Mouse (Mus musculus) lung, postnatal 0 days (tissue): ENCODE results near the gene Gm128. TPM values are rescaled to one million over a fixed set of nuclear protein-coding genes. Genes with fewer than 3 reads are reported as not detected.

Experiments
- ATAC-seq: fragments of 200-750 bp; cut with Nextera tagmentation; 2 replicates; pipeline ENCODE4 v1.8.0; 2017; ENCODE audit warnings: moderate library complexity
- DNase-seq: peaks from one replicate; pipeline ENCODE4 v3.0.0-alpha.2; 2016; ENCODE audit warnings: low spot score
- H3K27ac ChIP-seq: fragments of 300-500 bp; sonication (generic); 2 replicates; pipeline ENCODE4 v1.5.1; 2014; ENCODE audit warnings: antibody characterized with exemption, mild to moderate bottlenecking, low read length, mixed read lengths
- H3K27me3 ChIP-seq: fragments of 300-500 bp; sonication (generic); replicated peaks from 2 replicates; pipeline ENCODE4 v1.6.1; 2014; ENCODE audit warnings: low read length, mixed read lengths; ENCODE audit not compliant: insufficient read depth
- H3K36me3 ChIP-seq: fragments of 300-500 bp; sonication (generic); 2 replicates; pipeline ENCODE4 v1.6.1; 2014; ENCODE audit warnings: low read length, mixed read lengths; ENCODE audit not compliant: insufficient read depth
- H3K4me1 ChIP-seq: fragments of 300-500 bp; sonication (generic); 2 replicates; pipeline ENCODE4 v1.6.1; 2014; ENCODE audit warnings: antibody characterized with exemption, low read depth, low read length, mixed read lengths; ENCODE audit not compliant: insufficient read depth
- H3K4me2 ChIP-seq: fragments of 300-500 bp; sonication (generic); replicated peaks from 2 replicates; pipeline ENCODE4 v1.6.1; 2014; ENCODE audit warnings: low read depth, mild to moderate bottlenecking, low read length, moderate library complexity, mixed read lengths
- H3K4me3 ChIP-seq: fragments of 300-500 bp; sonication (generic); 2 replicates; pipeline ENCODE4 v1.5.1; 2014; ENCODE audit warnings: low read depth, low read length
- H3K9ac ChIP-seq: fragments of 300-500 bp; sonication (generic); replicated peaks from 2 replicates; pipeline ENCODE4 v1.6.1; 2014; ENCODE audit warnings: low read depth, mild to moderate bottlenecking
- H3K9me3 ChIP-seq: fragments of 300-500 bp; sonication (generic); 2 replicates; pipeline ENCODE4 v1.6.1; 2016; ENCODE audit warnings: low read length, mixed read lengths
- CTCF ChIP-seq: IDR thresholded peaks from 2 replicates; pipeline ENCODE4 v1.5.1; 2016; ENCODE audit warnings: antibody characterized with exemption, mild to moderate bottlenecking
- EP300 ChIP-seq: IDR thresholded peaks from 2 replicates; pipeline ENCODE4 v1.6.1; 2016; ENCODE audit warnings: antibody characterized with exemption, mild to moderate bottlenecking, control low read depth
- WGBS: fragments of 180-500 bp; shearing (Covaris S2); extraction: QIAGEN DNeasy Blood & Tissue Kit; methylation state at CpG from one replicate; pipeline ENCODE4 v1.1.7; 2014; 5-methylcytosine and 5-hydroxymethylcytosine counted together
- polyA plus RNA-seq: library from polyadenylated mRNA; unstranded; fragments of >200 nt; fragmentation: Nextera tagmentation; extraction: Ambion mirVana; gene quantifications from 2 replicates; pipeline ENCODE4 v1.2.1, GENCODE M21; 2015

Gm128 gene
- polyA plus RNA-seq, result 1.5 and 1.6 TPM in 2 replicates

DNA sequence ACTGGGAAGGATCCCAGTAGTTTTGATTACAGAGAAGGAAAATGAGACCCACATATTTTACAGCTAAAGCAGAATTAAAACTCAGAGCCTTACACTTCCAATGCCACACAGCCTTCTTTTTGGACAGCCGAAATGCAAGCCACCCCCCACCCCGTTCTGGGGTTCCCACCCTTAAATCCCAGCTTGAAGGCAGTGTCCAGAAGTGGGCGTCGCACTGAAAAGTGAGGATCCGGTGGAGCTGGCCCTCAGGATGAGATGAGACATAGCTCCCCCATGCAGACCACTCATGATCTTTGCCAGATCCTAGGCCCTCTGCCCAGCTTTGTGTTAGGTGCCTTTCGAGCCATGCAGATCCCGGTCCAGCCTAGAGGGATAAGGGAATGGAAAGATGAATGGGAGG lies at the start of gene Gm128:
TSS of gene Gm128 (minus strand) at position 101 of the 400 bp plus-strand sequence.
- ATAC-seq, result no peak
- Histone ChIP-seq H3K9me3 (no peaks in the 10 kb centered on the region), H3K9ac (no peak within 1 kb of the TSS), H3K4me2 (0 out of 2 replicates have a peak within 1 kb of the TSS, but pooled peaks have one; percentile 22), H3K4me3 (no peak within 1 kb of the TSS), H3K4me1 (no peaks in the 10 kb centered on the region), H3K36me3 (no peaks in the 10 kb centered on the region), H3K27me3 (no peaks in the 10 kb centered on the region), H3K27ac (no peak within 1 kb of the TSS)
- TF ChIP-seq EP300, result no peak
- TF ChIP-seq CTCF, result no peak
- 71% methylated on average over 7 of the region's 7 CpGs for WGBS
- no peak for DNase-seq

DNA sequence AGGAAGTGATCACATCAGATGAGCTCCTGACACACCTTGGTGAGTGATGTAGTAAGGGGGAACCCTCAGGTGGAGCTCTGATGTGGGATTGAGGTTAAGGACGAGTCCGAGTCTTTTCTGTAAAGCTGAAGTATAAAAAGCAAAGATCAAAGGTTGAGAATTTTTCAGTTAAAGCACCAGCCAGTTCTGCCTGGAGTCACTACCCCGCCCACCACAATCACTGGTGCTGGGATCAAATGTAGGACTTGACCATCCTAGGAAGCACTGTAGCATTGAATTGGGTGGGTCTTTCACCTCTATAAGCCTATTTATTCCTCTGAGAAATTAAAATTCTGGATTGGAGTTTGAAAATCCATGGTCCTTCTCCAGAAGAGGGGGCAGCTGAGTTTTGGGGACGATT lies 49.6 kb upstream of the Gm128 start:
- no peak overlapping the region for H3K9ac ChIP-seq
- DNase-seq, result no peak
- 86% methylated on average over 4 of the region's 4 CpGs for WGBS
- no peaks in the 10 kb centered on the region for H3K27me3 ChIP-seq
- no peak overlapping the region for H3K4me2 ChIP-seq
- no peak for TF ChIP-seq CTCF
- no peak for TF ChIP-seq EP300
- H3K36me3 ChIP-seq, result peaks cover 36% of the 10 kb centered on the region; the same call in 1 of the 2 replicates
- no peak overlapping the region for H3K27ac ChIP-seq
- no peaks in the 10 kb centered on the region for H3K9me3 ChIP-seq
- no peak for ATAC-seq
- peaks cover 8% of the 10 kb centered on the region; the same call in 1 of the 2 replicates for H3K4me1 ChIP-seq
- no peak overlapping the region for H3K4me3 ChIP-seq

DNA sequence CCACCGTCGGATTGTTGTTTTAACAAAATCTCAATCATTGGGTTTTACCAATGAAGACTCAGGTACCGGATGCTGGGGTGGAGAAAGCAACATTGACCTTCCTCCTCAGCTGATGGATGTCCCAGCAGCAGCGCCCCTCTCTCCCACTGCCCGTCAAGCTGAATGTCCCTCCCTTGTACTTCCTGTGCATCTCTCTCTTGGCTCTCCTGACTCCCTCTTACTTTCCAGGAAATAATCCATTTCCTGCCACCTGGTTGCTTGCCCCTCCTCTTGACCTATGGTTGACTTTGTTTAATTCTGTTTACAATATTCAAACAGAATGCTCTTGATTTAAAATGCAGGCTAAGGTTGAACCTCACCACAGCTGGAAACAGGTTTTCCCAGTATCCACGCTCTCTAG lies 48.8 kb upstream of the Gm128 start:
- 55% methylated on average over 6 of the region's 6 CpGs for WGBS
- no peak overlapping the region for H3K4me2 ChIP-seq
- no peak for TF ChIP-seq CTCF
- TF ChIP-seq EP300, result no peak
- no peaks in the 10 kb centered on the region for H3K9me3 ChIP-seq
- H3K36me3 ChIP-seq, result peaks cover 36% of the 10 kb centered on the region; the same call in 1 of the 2 replicates
- no peaks in the 10 kb centered on the region for H3K27me3 ChIP-seq
- no peak overlapping the region for H3K27ac ChIP-seq
- ATAC-seq (no peak), DNase-seq (no peak)
- no peak overlapping the region for H3K9ac ChIP-seq
- peaks cover 13% of the 10 kb centered on the region; the same call in 1 of the 2 replicates for H3K4me1 ChIP-seq
- no peak overlapping the region for H3K4me3 ChIP-seq

DNA sequence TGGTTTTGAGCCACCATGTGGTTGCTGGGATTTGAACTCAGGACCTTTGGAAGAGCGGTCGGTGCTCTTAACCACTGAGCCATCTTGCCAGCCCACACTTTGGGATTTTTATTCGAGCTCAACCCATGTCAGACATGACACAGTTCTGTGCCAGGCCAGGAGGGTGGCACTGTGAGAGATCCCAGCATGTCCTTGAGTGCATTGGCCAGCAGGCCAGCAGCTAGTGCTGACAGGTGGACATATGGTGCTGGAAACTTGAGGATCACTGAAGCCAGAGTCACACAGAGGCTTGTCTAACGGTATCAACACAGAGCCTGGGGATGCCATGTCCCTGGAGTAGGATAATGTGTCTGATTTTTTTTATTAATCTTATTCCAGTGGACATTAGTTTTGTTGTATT lies 48.0 kb upstream of the Gm128 start:
- H3K36me3 ChIP-seq, result peaks cover 30% of the 10 kb centered on the region; the same call in 1 of the 2 replicates

DNA sequence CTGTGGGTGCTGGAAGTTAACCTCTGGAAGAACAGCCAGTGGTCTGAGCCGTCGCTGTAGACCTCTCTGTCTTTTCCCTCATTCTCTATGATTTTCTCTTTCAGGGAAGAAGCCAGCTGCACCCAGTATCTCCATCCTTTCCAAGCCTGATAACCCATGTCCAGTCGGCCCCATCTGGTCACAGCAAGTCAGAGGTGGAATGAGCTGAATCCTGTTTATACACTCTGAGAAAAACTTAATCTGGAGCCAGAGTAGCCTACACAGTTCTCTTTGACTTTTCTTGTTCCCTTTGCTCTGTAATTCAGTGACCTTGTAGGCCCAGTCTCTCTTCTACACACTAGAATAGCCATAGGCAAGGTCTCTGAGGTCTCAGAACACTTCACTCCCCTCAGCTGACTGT lies 46.1 kb upstream of the Gm128 start:
- H3K27ac ChIP-seq, result no peak overlapping the region
- no peak overlapping the region for H3K4me2 ChIP-seq
- DNase-seq, result no peak
- H3K9ac ChIP-seq, result no peak overlapping the region
- peaks cover 20% of the 10 kb centered on the region; the same call in 1 of the 2 replicates for H3K36me3 ChIP-seq
- ATAC-seq, result no peak
- H3K4me1 ChIP-seq, result peaks cover 19% of the 10 kb centered on the region; the same call in 1 of the 2 replicates
- no peaks in the 10 kb centered on the region for H3K27me3 ChIP-seq
- H3K4me3 ChIP-seq, result no peak overlapping the region
- no peaks in the 10 kb centered on the region for H3K9me3 ChIP-seq
- 88% methylated on average over 3 of the region's 3 CpGs for WGBS
- TF ChIP-seq CTCF (no peak), EP300 (no peak)

More for the DNA sequence above, 48.0 kb upstream of the Gm128 start:
- DNase-seq, result no peak
- ATAC-seq, result no peak
- peaks cover 13% of the 10 kb centered on the region; the same call in 1 of the 2 replicates for H3K4me1 ChIP-seq
- H3K4me2 ChIP-seq, result no peak overlapping the region
- H3K9ac ChIP-seq, result no peak overlapping the region
- TF ChIP-seq EP300 (no peak), CTCF (no peak)
- H3K27me3 ChIP-seq, result no peaks in the 10 kb centered on the region
- no peak overlapping the region for H3K27ac ChIP-seq
- H3K9me3 ChIP-seq, result no peaks in the 10 kb centered on the region
- no peak overlapping the region for H3K4me3 ChIP-seq
- WGBS, result 88% methylated on average over 4 of the region's 4 CpGs

DNA sequence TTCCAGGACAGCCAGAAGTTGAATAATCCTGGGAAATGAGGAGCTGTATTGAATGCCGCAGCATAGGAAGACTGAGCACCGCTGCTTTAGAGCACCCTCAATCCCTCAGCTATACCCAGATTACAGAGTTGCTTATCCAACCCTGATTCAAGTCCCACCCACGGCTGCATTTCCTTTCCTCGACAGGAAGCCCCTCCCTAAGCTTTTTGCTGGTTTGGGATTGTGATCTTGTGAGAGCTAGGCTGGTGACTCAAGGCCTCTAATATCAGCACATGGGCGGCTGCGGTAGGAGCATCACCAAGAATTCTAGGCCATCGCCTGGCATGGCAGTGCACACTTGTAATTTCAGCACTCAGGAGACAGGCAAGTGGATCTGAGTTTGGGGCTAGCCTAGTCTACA lies 45.1 kb upstream of the Gm128 start:
- H3K27ac ChIP-seq, result peak overlapping the region; percentile 35; the same call in 1 of the 2 replicates
- H3K9ac ChIP-seq, result no peak overlapping the region
- peaks cover 19% of the 10 kb centered on the region; the same call in 1 of the 2 replicates for H3K4me1 ChIP-seq
- ATAC-seq (no peak), DNase-seq (peak; percentile 48)
- H3K4me2 ChIP-seq, result no peak overlapping the region
- no peaks in the 10 kb centered on the region for H3K27me3 ChIP-seq
- 67% methylated on average over 7 of the region's 7 CpGs for WGBS
- H3K36me3 ChIP-seq, result peaks cover 20% of the 10 kb centered on the region; the same call in 1 of the 2 replicates
- H3K4me3 ChIP-seq, result no peak overlapping the region
- H3K9me3 ChIP-seq, result no peaks in the 10 kb centered on the region
- TF ChIP-seq CTCF (no peak), EP300 (peak; percentile 64)
